ENCODE assay signal across 8 mouse cellular contexts in the genomic region with DNA sequence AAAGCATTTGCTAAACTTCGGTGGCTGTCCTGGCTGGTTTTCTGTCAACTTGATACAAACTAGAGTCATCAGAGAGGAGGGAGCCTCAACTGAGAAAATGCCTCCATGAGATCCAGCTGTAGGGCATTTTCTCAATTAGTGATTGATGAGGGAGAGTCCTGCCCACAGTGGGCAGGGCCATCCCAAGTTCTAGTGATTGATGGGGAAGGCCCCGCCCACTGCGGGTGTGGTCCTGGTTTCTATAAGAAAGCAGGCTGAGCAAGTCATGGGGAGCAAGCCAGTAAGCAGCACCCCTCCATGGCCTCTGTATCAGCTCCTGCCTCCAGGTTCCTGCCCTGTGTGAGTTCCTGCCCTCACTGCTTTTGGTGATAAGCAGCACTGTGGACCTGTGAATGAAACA. TPM values are rescaled to one million over a fixed set of nuclear protein-coding genes. Genes with fewer than 3 reads are reported as not detected.
A peak's percentile ranks its signal among the peaks of the same experiment; 100 is the strongest.
DNase-seq lines count a peak whose midpoint lies in the region; ATAC-seq and TF ChIP-seq lines count a peak whose summit lies in the region.
"Not testable (repeated sequence)": the region's sequence is repeated elsewhere in the genome, so short reads cannot be mapped to it uniquely, and the experiment has no call there.

No protein-coding gene starts in this region.

- H3K9me3 ChIP-seq in E14TG2a.4 (ENCODE audit: low read length); heart, embryonic 16.5 days (replicated peaks; ENCODE audit: control insufficient read depth, low read length); kidney, embryonic 15.5 days (replicated peaks); limb, embryonic 13.5 days; lung, postnatal 0 days (ENCODE audit: low read length); stomach, postnatal 0 days (ENCODE audit: control insufficient read depth, low read length): not testable (repeated sequence)

- H3K27me3 ChIP-seq in E14TG2a.4 (ENCODE audit: insufficient read depth, low read length), result peaks cover 21% of the 10 kb centered on the region
- H3K27me3 ChIP-seq in heart, embryonic 16.5 days (ENCODE audit: control insufficient read depth, insufficient read depth, low read length); kidney, embryonic 15.5 days; limb, embryonic 13.5 days; lung, postnatal 0 days (replicated peaks; ENCODE audit: insufficient read depth, low read length); stomach, postnatal 0 days (ENCODE audit: control insufficient read depth, insufficient read depth, low read length): not testable (repeated sequence)

- WGBS in heart, embryonic 16.5 days, result 32% methylated on average over 3 of the region's 3 CpGs
- 42% methylated on average over 3 of the region's 3 CpGs for WGBS in kidney, embryonic 15.5 days
- 21% methylated on average over 3 of the region's 3 CpGs for WGBS in limb, embryonic 13.5 days
- 26% methylated on average over 3 of the region's 3 CpGs for WGBS in lung, postnatal 0 days
- 15% methylated on average over 3 of the region's 3 CpGs for WGBS in stomach, postnatal 0 days

- intact Hi-C loops in gastrocnemius, adult 2 months (cut with DNase I), result not testable (repeated sequence)

- peak; percentile 57 for DNase-seq in embryo, embryonic 10.5 days (ENCODE audit: low spot score)
- not testable (repeated sequence) for DNase-seq in gastrocnemius, adult 2 months; stomach, postnatal 0 days (ENCODE audit: low spot score)
- peak; percentile 40 for DNase-seq in lung, postnatal 0 days (ENCODE audit: low spot score)

- peaks cover 29% of the 10 kb centered on the region for H3K4me1 ChIP-seq in E14TG2a.4 (replicated peaks; ENCODE audit: low read depth, low read length)
- H3K4me1 ChIP-seq in heart, embryonic 16.5 days (ENCODE audit: control insufficient read depth, insufficient read depth, low read length); lung, postnatal 0 days (ENCODE audit: insufficient read depth, low read depth, low read length); stomach, postnatal 0 days (replicated peaks; ENCODE audit: control insufficient read depth, insufficient read depth): not testable (repeated sequence)
- peaks cover 27% of the 10 kb centered on the region for H3K4me1 ChIP-seq in kidney, embryonic 15.5 days
- H3K4me1 ChIP-seq in limb, embryonic 13.5 days, result peaks cover 64% of the 10 kb centered on the region

- peak overlapping the region; percentile 49; the same call in 1 of the 2 replicates for H3K4me3 ChIP-seq in E14TG2a.4 (replicated peaks; ENCODE audit: low read length)
- H3K4me3 ChIP-seq in gastrocnemius, adult 2 months, result peak overlapping the region; percentile 48
- H3K4me3 ChIP-seq in heart, embryonic 16.5 days (ENCODE audit: low read length); kidney, embryonic 15.5 days (replicated peaks); limb, embryonic 13.5 days; lung, postnatal 0 days (ENCODE audit: low read depth, low read length); stomach, postnatal 0 days (ENCODE audit: low read depth, low read length): not testable (repeated sequence)

- H3K9ac ChIP-seq in heart, embryonic 16.5 days (ENCODE audit: low read length); kidney, embryonic 15.5 days; lung, postnatal 0 days (replicated peaks; ENCODE audit: low read depth); stomach, postnatal 0 days (ENCODE audit: low read length): not testable (repeated sequence)
- H3K9ac ChIP-seq in limb, embryonic 13.5 days, result peak overlapping the region; percentile 50; the same call in 1 of the 2 replicates

- not testable (repeated sequence) for ATAC-seq in heart, embryonic 16.5 days (replicated peaks; ENCODE audit: extremely low read depth, insufficient read depth, low FRiP score); kidney, embryonic 15.5 days (replicated peaks; ENCODE audit: low FRiP score); limb, embryonic 13.5 days (ENCODE audit: low FRiP score, low read depth); stomach, postnatal 0 days (ENCODE audit: low FRiP score, low TSS enrichment)
- ATAC-seq in lung, postnatal 0 days, result peak; percentile 20; the same call in 1 of the 2 replicates

- not testable (repeated sequence) for TF ChIP-seq CTCF in E14TG2a.4 (conservative IDR thresholded peaks at IDR 0.05; ENCODE audit: low read length); gastrocnemius, adult 2 months (IDR thresholded peaks at IDR 0.05); lung, postnatal 0 days (IDR thresholded peaks at IDR 0.05); stomach, postnatal 0 days (IDR thresholded peaks at IDR 0.05; ENCODE audit: low read depth)

- not testable (repeated sequence) for TF ChIP-seq EP300 in lung, postnatal 0 days (IDR thresholded peaks at IDR 0.05); stomach, postnatal 0 days (optimal IDR thresholded peaks at IDR 0.05)

- peak overlapping the region; percentile 75 for H3K27ac ChIP-seq in gastrocnemius, adult 2 months
- H3K27ac ChIP-seq in heart, embryonic 16.5 days (ENCODE audit: low read length), result peak overlapping the region; percentile 25; the same call in 1 of the 2 replicates
- peak overlapping the region; percentile 89 for H3K27ac ChIP-seq in kidney, embryonic 15.5 days
- H3K27ac ChIP-seq in limb, embryonic 13.5 days, result peak overlapping the region; percentile 83
- 0 out of 2 replicates have a peak overlapping the region, but pooled peaks have one; percentile 62 for H3K27ac ChIP-seq in lung, postnatal 0 days (ENCODE audit: low read length)
- H3K27ac ChIP-seq in stomach, postnatal 0 days (replicated peaks), result peak overlapping the region; percentile 85

- not testable (repeated sequence) for H3K4me2 ChIP-seq in heart, embryonic 16.5 days (ENCODE audit: low read depth, low read length); lung, postnatal 0 days (replicated peaks; ENCODE audit: low read depth, low read length); stomach, postnatal 0 days (replicated peaks; ENCODE audit: low read depth)
- H3K4me2 ChIP-seq in kidney, embryonic 15.5 days, result 0 out of 2 replicates have a peak overlapping the region, but pooled peaks have one; percentile 38
- H3K4me2 ChIP-seq in limb, embryonic 13.5 days (replicated peaks), result peak overlapping the region; percentile 39

- not testable (repeated sequence) for H3K36me3 ChIP-seq in E14TG2a.4 (ENCODE audit: insufficient read depth, low read length); heart, embryonic 16.5 days (ENCODE audit: control insufficient read depth, insufficient read depth); kidney, embryonic 15.5 days; limb, embryonic 13.5 days; lung, postnatal 0 days (ENCODE audit: insufficient read depth, low read length); stomach, postnatal 0 days (ENCODE audit: control insufficient read depth, insufficient read depth, low read length)

RNA-seq across cellular contexts. Expression of a gene that starts 11.6 kb away (rescaled TPM):
- 100 to 1,000 TPM; 142 to 160 TPM for total RNA-seq in gastrocnemius, adult 2 months (2021)
- 118 and 136 TPM in 2 replicates for polyA plus RNA-seq in heart, embryonic 16.5 days (2015; fragmentation: Nextera tagmentation; extraction: Ambion mirVana)
- 104 and 112 TPM in 2 replicates for polyA plus RNA-seq in kidney, embryonic 15.5 days (2015; fragmentation: Nextera tagmentation; extraction: Ambion mirVana)
- polyA plus RNA-seq in limb, embryonic 13.5 days (2015; fragmentation: Nextera tagmentation; extraction: Ambion mirVana), result 96.3 and 98.5 TPM in 2 replicates
- 197 and 225 TPM in 2 replicates for polyA plus RNA-seq in lung, postnatal 0 days (2015; fragmentation: Nextera tagmentation; extraction: Ambion mirVana)
- polyA plus RNA-seq in stomach, postnatal 0 days (2015; fragmentation: Nextera tagmentation; extraction: Ambion mirVana), result 154 and 166 TPM in 2 replicates

RNA-seq across cellular contexts. Expression of a gene that starts 11.8 kb away (rescaled TPM):
- 1 to 10 TPM; 8.0 to 9.2 TPM for total RNA-seq in gastrocnemius, adult 2 months (2021)
- polyA plus RNA-seq in heart, embryonic 16.5 days (2015; fragmentation: Nextera tagmentation; extraction: Ambion mirVana), result 31.6 TPM in 2 replicates
- polyA plus RNA-seq in kidney, embryonic 15.5 days (2015; fragmentation: Nextera tagmentation; extraction: Ambion mirVana), result 57.6 and 59.2 TPM in 2 replicates
- polyA plus RNA-seq in limb, embryonic 13.5 days (2015; fragmentation: Nextera tagmentation; extraction: Ambion mirVana), result 59.8 and 60.2 TPM in 2 replicates
- 12.8 and 16.9 TPM in 2 replicates for polyA plus RNA-seq in lung, postnatal 0 days (2015; fragmentation: Nextera tagmentation; extraction: Ambion mirVana)
- polyA plus RNA-seq in stomach, postnatal 0 days (2015; fragmentation: Nextera tagmentation; extraction: Ambion mirVana), result 10.4 and 11.2 TPM in 2 replicates

RNA-seq across cellular contexts. Expression of a gene that starts 16.2 kb away (rescaled TPM):
- 1 to 10 TPM in 1 of 2 experiments, under 1 TPM in 1; 0.46 to 2.4 TPM for total RNA-seq in gastrocnemius, adult 2 months (2021)
- 22.4 and 22.5 TPM in 2 replicates for polyA plus RNA-seq in heart, embryonic 16.5 days (2015; fragmentation: Nextera tagmentation; extraction: Ambion mirVana)
- polyA plus RNA-seq in kidney, embryonic 15.5 days (2015; fragmentation: Nextera tagmentation; extraction: Ambion mirVana), result 50.4 and 52.1 TPM in 2 replicates
- polyA plus RNA-seq in limb, embryonic 13.5 days (2015; fragmentation: Nextera tagmentation; extraction: Ambion mirVana), result 221 and 237 TPM in 2 replicates
- polyA plus RNA-seq in lung, postnatal 0 days (2015; fragmentation: Nextera tagmentation; extraction: Ambion mirVana), result 107 and 110 TPM in 2 replicates
- polyA plus RNA-seq in stomach, postnatal 0 days (2015; fragmentation: Nextera tagmentation; extraction: Ambion mirVana), result 35.3 and 36.6 TPM in 2 replicates

RNA-seq across cellular contexts. Expression of a gene that starts 48.3 kb away (rescaled TPM):
- total RNA-seq in gastrocnemius, adult 2 months (2021), result 1 to 10 TPM in 1 of 2 experiments, under 1 TPM in 1; 0.89 to 1.3 TPM
- polyA plus RNA-seq in heart, embryonic 16.5 days (2015; fragmentation: Nextera tagmentation; extraction: Ambion mirVana), result 10.1 and 29.8 TPM in 2 replicates
- polyA plus RNA-seq in kidney, embryonic 15.5 days (2015; fragmentation: Nextera tagmentation; extraction: Ambion mirVana), result 1.5 and 2.2 TPM in 2 replicates
- 2.5 TPM in 2 replicates for polyA plus RNA-seq in limb, embryonic 13.5 days (2015; fragmentation: Nextera tagmentation; extraction: Ambion mirVana)
- 14.6 and 15.1 TPM in 2 replicates for polyA plus RNA-seq in lung, postnatal 0 days (2015; fragmentation: Nextera tagmentation; extraction: Ambion mirVana)
- 2.0 and 2.6 TPM in 2 replicates for polyA plus RNA-seq in stomach, postnatal 0 days (2015; fragmentation: Nextera tagmentation; extraction: Ambion mirVana)

RNA-seq across cellular contexts. Expression of a gene that starts 48.5 kb away (rescaled TPM):
- total RNA-seq in gastrocnemius, adult 2 months (2021), result 1 to 10 TPM; 7.1 to 7.8 TPM
- 6.0 and 6.3 TPM in 2 replicates for polyA plus RNA-seq in heart, embryonic 16.5 days (2015; fragmentation: Nextera tagmentation; extraction: Ambion mirVana)
- 4.8 and 6.1 TPM in 2 replicates for polyA plus RNA-seq in kidney, embryonic 15.5 days (2015; fragmentation: Nextera tagmentation; extraction: Ambion mirVana)
- 5.8 and 6.4 TPM in 2 replicates for polyA plus RNA-seq in limb, embryonic 13.5 days (2015; fragmentation: Nextera tagmentation; extraction: Ambion mirVana)
- 6.7 and 6.8 TPM in 2 replicates for polyA plus RNA-seq in lung, postnatal 0 days (2015; fragmentation: Nextera tagmentation; extraction: Ambion mirVana)
- polyA plus RNA-seq in stomach, postnatal 0 days (2015; fragmentation: Nextera tagmentation; extraction: Ambion mirVana), result 5.5 and 6.0 TPM in 2 replicates

Comparison
In these comparisons a context has a peak if more than half of its experiments do, and no peak if none do; other contexts are left out.
1. H3K27ac ChIP-seq: peak in every context shown above with its lines; median percentile 89 in kidney, embryonic 15.5 days; 85 in stomach, postnatal 0 days; 83 in limb, embryonic 13.5 days; 75 in gastrocnemius, adult 2 months; 62 in lung, postnatal 0 days; 25 in heart, embryonic 16.5 days.